Mouse (Mus musculus) lung, embryonic 16.5 days (tissue): Measurements from ENCODE around the gene Tyw1. TPM values are rescaled to one million over a fixed set of nuclear protein-coding genes. Genes with fewer than 3 reads are reported as not detected.
A peak's percentile ranks its signal among the peaks of the same experiment; 100 is the strongest.
"Not testable (repeated sequence)": the region's sequence is repeated elsewhere in the genome, so short reads cannot be mapped to it uniquely, and the experiment has no call there.

Source experiments
- ATAC-seq: fragments of 200-750 bp; cut with Nextera tagmentation; 2 replicates; pipeline ENCODE4 v1.8.0; 2017; ENCODE audit warnings: low read depth, mild to moderate bottlenecking, moderate library complexity
- H3K27ac ChIP-seq: fragments of 300-500 bp; sonication (generic); 2 replicates; pipeline ENCODE4 v1.5.1; 2014; ENCODE audit warnings: mild to moderate bottlenecking, control low read depth, low read length
- H3K27me3 ChIP-seq: fragments of 300-500 bp; sonication (generic); 2 replicates; pipeline ENCODE4 v1.6.1; 2014; ENCODE audit warnings: low read depth, low read length, mixed read lengths; ENCODE audit not compliant: control insufficient read depth, insufficient read depth
- H3K36me3 ChIP-seq: fragments of 300-500 bp; sonication (generic); 2 replicates; pipeline ENCODE4 v1.6.1; 2014; ENCODE audit warnings: low read length; ENCODE audit not compliant: control insufficient read depth, insufficient read depth
- H3K4me1 ChIP-seq: fragments of 300-500 bp; sonication (generic); replicated peaks from 2 replicates; pipeline ENCODE4 v1.6.1; 2014; ENCODE audit warnings: low read length, mixed read lengths; ENCODE audit not compliant: control insufficient read depth, insufficient read depth
- H3K4me2 ChIP-seq: fragments of 300-500 bp; sonication (generic); 2 replicates; pipeline ENCODE4 v1.6.1; 2014; ENCODE audit warnings: low read depth, low read length, control low read depth
- H3K4me3 ChIP-seq: fragments of 300-500 bp; sonication (generic); 2 replicates; pipeline ENCODE4 v1.5.1; 2014; ENCODE audit warnings: mild to moderate bottlenecking, low read length, control low read depth
- H3K9ac ChIP-seq: fragments of 300-500 bp; sonication (generic); 2 replicates; pipeline ENCODE4 v1.6.1; 2014; ENCODE audit warnings: low read length, control low read depth
- H3K9me3 ChIP-seq: fragments of 300-500 bp; sonication (generic); 2 replicates; pipeline ENCODE4 v1.6.1; 2016; ENCODE audit warnings: low read length; ENCODE audit not compliant: control insufficient read depth
- WGBS: fragments of 180-500 bp; shearing (Covaris S2); extraction: QIAGEN DNeasy Blood & Tissue Kit; methylation state at CpG from one replicate; pipeline ENCODE4 v1.1.7; 2014; 5-methylcytosine and 5-hydroxymethylcytosine counted together
- polyA plus RNA-seq: library from polyadenylated mRNA; unstranded; fragments of >200 nt; fragmentation: Nextera tagmentation; extraction: Ambion mirVana; gene quantifications from 2 replicates; pipeline ENCODE4 v1.2.1, GENCODE M21; 2015

Gene Tyw1
- polyA plus RNA-seq, 1 experiment from 2014 or later: 24.8 TPM

DNA sequence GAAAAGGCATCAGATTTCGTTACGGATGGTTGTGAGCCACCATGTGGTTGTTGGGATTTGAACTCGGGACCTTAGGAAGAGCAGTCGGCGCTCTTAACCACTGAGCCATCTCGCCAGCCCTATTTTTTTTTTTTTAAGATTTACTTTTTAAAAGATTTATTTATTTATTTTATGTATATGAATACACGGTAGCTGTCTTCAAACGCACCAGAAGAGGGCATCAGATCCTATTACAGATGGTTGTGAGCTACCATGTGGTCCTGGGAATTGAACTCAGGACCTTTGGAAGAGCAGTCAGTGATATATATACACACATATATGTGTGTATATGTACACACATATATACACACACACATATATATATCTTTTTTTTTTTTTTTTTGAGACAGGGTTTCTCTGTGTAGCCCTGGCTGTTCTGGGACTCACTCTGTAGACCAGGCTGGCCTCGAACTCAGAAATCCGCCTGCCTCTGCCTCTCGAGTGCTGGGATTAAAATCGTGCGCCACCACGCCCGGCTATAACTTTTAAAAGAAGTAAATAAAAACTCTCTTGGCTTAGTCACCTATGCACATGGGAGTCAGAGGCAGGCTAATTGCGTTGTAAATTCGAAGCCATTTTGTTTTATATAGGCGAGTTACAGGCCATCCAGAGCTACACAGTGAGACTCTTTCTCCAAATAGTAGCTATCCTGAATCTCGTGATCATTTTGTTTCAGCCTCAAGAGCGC, 543 bp downstream of the Tyw1 start:
- WGBS: 22% methylated on average over 20 of the region's 20 CpGs
- Histone ChIP-seq H3K27ac (peak overlapping the region; percentile 40; the same call in 1 of the 2 replicates), H3K4me1 (peaks cover 18% of the 10 kb centered on the region), H3K4me3 (peak overlapping the region; percentile 81), H3K9ac (0 out of 2 replicates have a peak overlapping the region, but pooled peaks have one; percentile 2), H3K36me3 (peaks cover 10% of the 10 kb centered on the region), H3K4me2 (peak overlapping the region; percentile 64)
- not testable (repeated sequence) for ATAC-seq, H3K9me3 ChIP-seq, H3K27me3 ChIP-seq

- Histone ChIP-seq H3K9me3 (no peaks in the 10 kb centered on the region), H3K27ac (peak overlapping the region; percentile 71), H3K27me3 (no peaks in the 10 kb centered on the region), H3K4me1 (peaks cover 18% of the 10 kb centered on the region), H3K9ac (peak overlapping the region; percentile 84), H3K4me2 (peak overlapping the region; percentile 88), H3K4me3 (peak overlapping the region; percentile 77), H3K36me3 (peaks cover 6% of the 10 kb centered on the region; the same call in 1 of the 2 replicates)
- ATAC-seq: peak; percentile 95
- WGBS: under 1% methylated on average over 24 of the region's 25 CpGs
Measured at GRCm38 (mm10) chr5:130256678-130257271, 1.4 kb downstream of the Tyw1 start.

DNA sequence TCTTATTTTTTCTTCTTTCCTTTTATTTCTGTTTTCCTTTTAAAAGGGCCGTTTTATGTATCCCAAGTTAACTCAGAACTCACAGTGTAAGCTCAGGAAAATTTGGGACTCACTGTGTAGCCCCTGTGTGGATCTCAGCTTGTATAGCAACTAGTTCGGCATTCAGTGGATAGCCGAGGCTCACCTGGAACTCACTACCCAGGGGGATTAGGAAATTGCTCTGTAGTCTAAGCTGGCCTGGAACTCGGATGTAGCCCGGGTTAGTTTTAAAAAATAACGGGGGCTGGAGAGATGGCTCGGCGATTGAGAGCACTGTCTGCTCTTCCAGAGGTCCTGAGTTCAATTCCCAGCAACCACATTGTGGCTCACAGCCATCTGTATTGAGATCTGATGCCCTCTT, 1.9 kb downstream of the Tyw1 start:
- H3K4me1 ChIP-seq: peaks cover 18% of the 10 kb centered on the region
- no peak for ATAC-seq
- no peaks in the 10 kb centered on the region for H3K27me3 ChIP-seq

GRCm38 (mm10) chr5:130263454-130263853, 8.0 kb downstream of the Tyw1 start:
- H3K27ac ChIP-seq: no peak overlapping the region
- H3K36me3 ChIP-seq: peaks cover 11% of the 10 kb centered on the region
- no peak overlapping the region for H3K4me2 ChIP-seq
- WGBS: 66% methylated on average over 11 of the region's 11 CpGs
- ATAC-seq: no peak
- no peaks in the 10 kb centered on the region for H3K27me3 ChIP-seq
- H3K9me3 ChIP-seq: no peaks in the 10 kb centered on the region
- H3K4me3 ChIP-seq: no peak overlapping the region
- no peaks in the 10 kb centered on the region for H3K4me1 ChIP-seq
- no peak overlapping the region for H3K9ac ChIP-seq

More for the DNA sequence above, 1.9 kb downstream of the Tyw1 start:
- Histone ChIP-seq H3K4me3 (peak overlapping the region; percentile 77), H3K27ac (peak overlapping the region; percentile 71), H3K4me2 (peak overlapping the region; percentile 88), H3K36me3 (peaks cover 4% of the 10 kb centered on the region; the same call in 1 of the 2 replicates), H3K9ac (peak overlapping the region; percentile 84), H3K9me3 (no peaks in the 10 kb centered on the region)
- WGBS: 10% methylated on average over 8 of the region's 8 CpGs

GRCm38 (mm10) chr5:130264433-130265005, 9.1 kb downstream of the Tyw1 start:
- Histone ChIP-seq H3K36me3 (peaks cover 11% of the 10 kb centered on the region), H3K4me3 (no peak overlapping the region), H3K27ac (no peak overlapping the region), H3K4me2 (no peak overlapping the region), H3K9ac (no peak overlapping the region), H3K9me3 (no peaks in the 10 kb centered on the region), H3K4me1 (no peaks in the 10 kb centered on the region), H3K27me3 (no peaks in the 10 kb centered on the region)
- WGBS: 85% methylated on average over 6 of the region's 6 CpGs
- no peak for ATAC-seq

GRCm38 (mm10) chr5:130266651-130267050, 11.2 kb downstream of the Tyw1 start:
- H3K4me3 ChIP-seq: no peak overlapping the region
- no peaks in the 10 kb centered on the region for H3K4me1 ChIP-seq
- H3K9ac ChIP-seq: no peak overlapping the region
- no peaks in the 10 kb centered on the region for H3K9me3 ChIP-seq
- H3K36me3 ChIP-seq: peaks cover 18% of the 10 kb centered on the region
- ATAC-seq: no peak
- H3K27ac ChIP-seq: no peak overlapping the region
- no peaks in the 10 kb centered on the region for H3K27me3 ChIP-seq
- H3K4me2 ChIP-seq: no peak overlapping the region
- 83% methylated on average over 7 of the region's 7 CpGs for WGBS

DNA sequence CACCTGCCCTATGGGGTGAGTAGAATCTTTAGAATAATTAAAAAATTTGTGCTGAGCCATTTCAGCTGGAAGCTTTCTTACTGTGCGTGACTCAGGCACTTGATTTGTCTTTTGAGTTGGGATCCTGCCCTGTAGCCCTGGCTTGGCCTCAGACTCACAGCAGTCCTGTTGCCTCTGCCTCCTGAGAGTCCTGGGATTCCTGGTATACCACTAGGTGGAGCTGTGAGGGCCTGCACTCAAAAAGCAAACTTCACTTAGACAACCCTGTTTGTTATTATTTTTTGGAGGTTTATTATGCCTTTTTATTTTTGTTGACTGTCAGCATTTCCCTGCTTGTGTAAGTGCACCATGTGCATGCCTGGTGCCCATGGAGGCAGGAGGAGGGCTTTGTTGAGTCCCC, 11.9 kb downstream of the Tyw1 start:
- no peak overlapping the region for H3K9ac ChIP-seq
- H3K36me3 ChIP-seq: peaks cover 18% of the 10 kb centered on the region
- H3K27me3 ChIP-seq: no peaks in the 10 kb centered on the region
- H3K9me3 ChIP-seq: no peaks in the 10 kb centered on the region
- H3K4me3 ChIP-seq: no peak overlapping the region
- WGBS: 83% methylated on average over 1 of the region's 1 CpGs
- no peak overlapping the region for H3K4me2 ChIP-seq
- no peaks in the 10 kb centered on the region for H3K4me1 ChIP-seq
- no peak overlapping the region for H3K27ac ChIP-seq
- no peak for ATAC-seq

- no peak for ATAC-seq
- 72% methylated on average over 11 of the region's 11 CpGs for WGBS
Measured at GRCm38 (mm10) chr5:130268976-130269375, 13.6 kb downstream of the Tyw1 start.

GRCm38 (mm10) chr5:130272344-130272743, 16.9 kb downstream of the Tyw1 start:
- no peak for ATAC-seq
- no peak overlapping the region for H3K27ac ChIP-seq

More at GRCm38 (mm10) chr5:130268976-130269375, 13.6 kb downstream of the Tyw1 start:
- Histone ChIP-seq H3K9ac (no peak overlapping the region), H3K4me1 (no peaks in the 10 kb centered on the region), H3K9me3 (no peaks in the 10 kb centered on the region), H3K36me3 (peaks cover 20% of the 10 kb centered on the region), H3K4me3 (no peak overlapping the region), H3K27me3 (no peaks in the 10 kb centered on the region), H3K4me2 (no peak overlapping the region), H3K27ac (no peak overlapping the region)

More at GRCm38 (mm10) chr5:130272344-130272743, 16.9 kb downstream of the Tyw1 start:
- Histone ChIP-seq H3K9ac (no peak overlapping the region), H3K4me2 (no peak overlapping the region), H3K4me1 (no peaks in the 10 kb centered on the region), H3K9me3 (no peaks in the 10 kb centered on the region), H3K27me3 (no peaks in the 10 kb centered on the region), H3K36me3 (peaks cover 22% of the 10 kb centered on the region), H3K4me3 (no peak overlapping the region)
- WGBS: 97% methylated on average over 1 of the region's 1 CpGs
